Mouse (Mus musculus) limb, embryonic 12.5 days (tissue): Measurements from ENCODE around the gene Necab3. TPM values are rescaled to one million over a fixed set of nuclear protein-coding genes. Genes with fewer than 3 reads are reported as not detected.

Experiments
- ATAC-seq: fragments of 200-750 bp; cut with Nextera tagmentation; 2 replicates; pipeline ENCODE4 v1.8.0; 2017; ENCODE audit warnings: low read depth, moderate TSS enrichment; ENCODE audit not compliant: insufficient number of reproducible peaks, insufficient read depth, low FRiP score, low TSS enrichment
- H3K27ac ChIP-seq: fragments of 300-500 bp; sonication (generic); 2 replicates; pipeline ENCODE4 v1.5.1; 2016; ENCODE audit warnings: mild to moderate bottlenecking, moderate library complexity
- H3K27me3 ChIP-seq: fragments of 300-500 bp; sonication (generic); 2 replicates; pipeline ENCODE4 v1.6.1; 2016; ENCODE audit warnings: mild to moderate bottlenecking, moderate library complexity
- H3K36me3 ChIP-seq: fragments of 300-500 bp; sonication (generic); 2 replicates; pipeline ENCODE4 v1.6.1; 2016; ENCODE audit warnings: mild to moderate bottlenecking, moderate library complexity
- H3K4me1 ChIP-seq: fragments of 300-500 bp; sonication (generic); replicated peaks from 2 replicates; pipeline ENCODE4 v1.6.1; 2016
- H3K4me2 ChIP-seq: fragments of 300-500 bp; sonication (generic); 2 replicates; pipeline ENCODE4 v1.6.1; 2016; ENCODE audit warnings: mild to moderate bottlenecking, moderate library complexity
- H3K4me3 ChIP-seq: fragments of 300-500 bp; sonication (generic); replicated peaks from 2 replicates; pipeline ENCODE4 v1.5.1; 2016; ENCODE audit warnings: mild to moderate bottlenecking
- H3K9ac ChIP-seq: fragments of 300-500 bp; sonication (generic); replicated peaks from 2 replicates; pipeline ENCODE4 v1.6.1; 2016; ENCODE audit warnings: mild to moderate bottlenecking, moderate library complexity
- H3K9me3 ChIP-seq: fragments of 300-500 bp; sonication (generic); 2 replicates; pipeline ENCODE4 v1.6.1; 2016; ENCODE audit warnings: mild to moderate bottlenecking, moderate library complexity
- WGBS: fragments of 180-500 bp; shearing (Covaris S2); methylation state at CpG from one replicate; pipeline ENCODE4 v1.1.7; 2016; 5-methylcytosine and 5-hydroxymethylcytosine counted together
- polyA plus RNA-seq: library from polyadenylated mRNA; unstranded; fragments of >200 nt; fragmentation: Nextera tagmentation; extraction: Ambion mirVana; gene quantifications from 2 replicates; pipeline ENCODE4 v1.2.1, GENCODE M21; 2016

Necab3 gene
- polyA plus RNA-seq, 1 experiment from 2014 or later, result 4.4 TPM

- Histone ChIP-seq H3K4me1 (no peaks in the 10 kb centered on the region), H3K9me3 (0 out of 2 replicates have a peak, but pooled peaks cover 4% of the 10 kb centered on the region), H3K9ac (no peak overlapping the region), H3K27me3 (no peaks in the 10 kb centered on the region), H3K27ac (no peak overlapping the region), H3K36me3 (peaks cover 25% of the 10 kb centered on the region), H3K4me2 (no peak overlapping the region), H3K4me3 (no peak overlapping the region)
- 79% methylated on average over 3 of the region's 3 CpGs for WGBS
- no peak for ATAC-seq
Measured at GRCm38 (mm10) chr2:154591239-154591638, 32.5 kb upstream of the Necab3 start.

- no peak overlapping the region for H3K4me3 ChIP-seq
- no peak overlapping the region for H3K9ac ChIP-seq
- peaks cover 13% of the 10 kb centered on the region for H3K4me1 ChIP-seq
- no peaks in the 10 kb centered on the region for H3K27me3 ChIP-seq
- H3K36me3 ChIP-seq, result peaks cover 18% of the 10 kb centered on the region
- 89% methylated on average over 4 of the region's 4 CpGs for WGBS
- no peak overlapping the region for H3K27ac ChIP-seq
- no peak overlapping the region for H3K4me2 ChIP-seq
- ATAC-seq, result no peak
- H3K9me3 ChIP-seq, result 0 out of 2 replicates have a peak, but pooled peaks cover 4% of the 10 kb centered on the region
Measured at GRCm38 (mm10) chr2:154589051-154589450, 30.4 kb upstream of the Necab3 start.

GRCm38 (mm10) chr2:154586405-154586804, 27.7 kb upstream of the Necab3 start:
- H3K36me3 ChIP-seq, result peaks cover 14% of the 10 kb centered on the region
- no peaks in the 10 kb centered on the region for H3K27me3 ChIP-seq
- 79% methylated on average over 5 of the region's 5 CpGs for WGBS
- no peaks in the 10 kb centered on the region for H3K9me3 ChIP-seq
- peaks cover 13% of the 10 kb centered on the region for H3K4me1 ChIP-seq
- H3K9ac ChIP-seq, result no peak overlapping the region
- no peak overlapping the region for H3K27ac ChIP-seq
- ATAC-seq, result no peak
- no peak overlapping the region for H3K4me2 ChIP-seq
- H3K4me3 ChIP-seq, result no peak overlapping the region

GRCm38 (mm10) chr2:154584931-154585601, 26.4 kb upstream of the Necab3 start:
- Histone ChIP-seq H3K27me3 (no peaks in the 10 kb centered on the region), H3K9ac (no peak overlapping the region), H3K9me3 (no peaks in the 10 kb centered on the region), H3K4me2 (no peak overlapping the region), H3K4me3 (no peak overlapping the region), H3K36me3 (peaks cover 14% of the 10 kb centered on the region), H3K27ac (no peak overlapping the region), H3K4me1 (peaks cover 13% of the 10 kb centered on the region)
- ATAC-seq, result no peak
- 62% methylated on average over 17 of the region's 17 CpGs for WGBS

GRCm38 (mm10) chr2:154583906-154584872, 25.5 kb upstream of the Necab3 start:
- Histone ChIP-seq H3K4me1 (peaks cover 13% of the 10 kb centered on the region), H3K4me3 (no peak overlapping the region), H3K27me3 (no peaks in the 10 kb centered on the region), H3K36me3 (peaks cover 14% of the 10 kb centered on the region), H3K27ac (no peak overlapping the region), H3K9me3 (no peaks in the 10 kb centered on the region), H3K9ac (no peak overlapping the region), H3K4me2 (no peak overlapping the region)
- no peak for ATAC-seq
- 64% methylated on average over 15 of the region's 15 CpGs for WGBS

- peaks cover under 1% of the 10 kb centered on the region; the same call in 1 of the 2 replicates for H3K36me3 ChIP-seq
- no peak for ATAC-seq
- H3K27ac ChIP-seq, result no peak overlapping the region
- no peak overlapping the region for H3K9ac ChIP-seq
- H3K4me1 ChIP-seq, result peaks cover 21% of the 10 kb centered on the region
- no peaks in the 10 kb centered on the region for H3K9me3 ChIP-seq
- no peak overlapping the region for H3K4me2 ChIP-seq
- 90% methylated on average over 1 of the region's 1 CpGs for WGBS
- no peak overlapping the region for H3K4me3 ChIP-seq
- H3K27me3 ChIP-seq, result no peaks in the 10 kb centered on the region
Measured at GRCm38 (mm10) chr2:154581421-154581820, 22.7 kb upstream of the Necab3 start.

GRCm38 (mm10) chr2:154580586-154580985, 21.9 kb upstream of the Necab3 start:
- WGBS, result 84% methylated on average over 8 of the region's 8 CpGs
- Histone ChIP-seq H3K9ac (no peak overlapping the region), H3K9me3 (no peaks in the 10 kb centered on the region), H3K36me3 (no peaks in the 10 kb centered on the region), H3K4me3 (no peak overlapping the region), H3K27me3 (no peaks in the 10 kb centered on the region), H3K27ac (no peak overlapping the region), H3K4me2 (no peak overlapping the region), H3K4me1 (peaks cover 16% of the 10 kb centered on the region)
- no peak for ATAC-seq

GRCm38 (mm10) chr2:154577744-154578067, 19.0 kb upstream of the Necab3 start:
- H3K4me3 ChIP-seq, result no peak overlapping the region
- H3K36me3 ChIP-seq, result no peaks in the 10 kb centered on the region
- H3K27ac ChIP-seq, result no peak overlapping the region
- peaks cover 8% of the 10 kb centered on the region for H3K4me1 ChIP-seq
- peak overlapping the region; percentile 18; the same call in 1 of the 2 replicates for H3K9ac ChIP-seq
- no peak overlapping the region for H3K4me2 ChIP-seq
- ATAC-seq, result no peak
- 85% methylated on average over 6 of the region's 6 CpGs for WGBS
- H3K9me3 ChIP-seq, result no peaks in the 10 kb centered on the region
- no peaks in the 10 kb centered on the region for H3K27me3 ChIP-seq

GRCm38 (mm10) chr2:154576876-154577743, 18.4 kb upstream of the Necab3 start:
- H3K4me1 ChIP-seq, result peaks cover 13% of the 10 kb centered on the region
- no peak overlapping the region for H3K4me2 ChIP-seq
- 50% methylated on average over 12 of the region's 12 CpGs for WGBS
- ATAC-seq, result no peak
- no peak overlapping the region for H3K4me3 ChIP-seq
- H3K27me3 ChIP-seq, result no peaks in the 10 kb centered on the region
- no peak overlapping the region for H3K27ac ChIP-seq
- peak overlapping the region; percentile 18; the same call in 1 of the 2 replicates for H3K9ac ChIP-seq
- H3K9me3 ChIP-seq, result no peaks in the 10 kb centered on the region
- no peaks in the 10 kb centered on the region for H3K36me3 ChIP-seq

- H3K27ac ChIP-seq, result no peak overlapping the region
- H3K36me3 ChIP-seq, result no peaks in the 10 kb centered on the region
- no peak overlapping the region for H3K9ac ChIP-seq
- 82% methylated on average over 7 of the region's 7 CpGs for WGBS
- H3K4me2 ChIP-seq, result no peak overlapping the region
- no peak overlapping the region for H3K4me3 ChIP-seq
- no peaks in the 10 kb centered on the region for H3K27me3 ChIP-seq
- no peak for ATAC-seq
- H3K9me3 ChIP-seq, result no peaks in the 10 kb centered on the region
- H3K4me1 ChIP-seq, result peaks cover 26% of the 10 kb centered on the region
Measured at GRCm38 (mm10) chr2:154574271-154574670, 15.6 kb upstream of the Necab3 start.

GRCm38 (mm10) chr2:154572996-154573395, 14.3 kb upstream of the Necab3 start:
- ATAC-seq, result no peak
- Histone ChIP-seq H3K4me1 (peaks cover 37% of the 10 kb centered on the region), H3K27ac (no peak overlapping the region), H3K9ac (no peak overlapping the region), H3K36me3 (no peaks in the 10 kb centered on the region), H3K27me3 (no peaks in the 10 kb centered on the region), H3K4me3 (no peak overlapping the region), H3K9me3 (no peaks in the 10 kb centered on the region), H3K4me2 (no peak overlapping the region)
- WGBS, result 85% methylated on average over 3 of the region's 3 CpGs
